Mouse (Mus musculus) layer of hippocampus, postnatal 36 days (tissue): ENCODE measurements around the gene Vmn2r104. TPM values are rescaled to one million over a fixed set of nuclear protein-coding genes. Genes with fewer than 3 reads are reported as not detected.

ENCODE experiments used
- DNase-seq, 2 experiments: peaks; one replicate each; pipeline ENCODE4 v3.0.0; 2022
- total RNA-seq, 2 experiments: library from RNA; stranded (reverse); gene quantifications; 2 replicates each; pipeline ENCODE4 v1.2.3; 2021

The Vmn2r104 gene
- total RNA-seq: not detected

DNA sequence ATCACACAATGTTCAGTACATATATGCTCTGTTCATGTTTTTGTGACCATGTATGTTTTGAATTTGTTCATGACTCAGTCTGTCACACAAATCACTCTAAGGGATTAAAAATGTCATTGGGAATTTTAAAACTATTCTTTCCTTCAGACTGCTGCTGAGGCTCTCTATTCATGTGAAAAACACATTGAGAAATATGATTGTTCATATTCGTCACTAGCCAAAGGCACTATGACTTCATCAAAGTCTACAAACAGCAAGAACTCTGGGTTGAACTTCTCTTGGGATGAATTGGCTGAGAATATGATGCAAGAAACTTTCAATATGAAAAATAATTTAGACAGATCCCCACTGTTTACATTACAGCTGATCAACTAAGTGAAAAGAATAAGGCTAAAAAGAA, at the start of gene Vmn2r104:
Vmn2r104 (minus strand) TSS at position 101 of the 400 bp plus-strand sequence.
- DNase-seq: no peak

DNA sequence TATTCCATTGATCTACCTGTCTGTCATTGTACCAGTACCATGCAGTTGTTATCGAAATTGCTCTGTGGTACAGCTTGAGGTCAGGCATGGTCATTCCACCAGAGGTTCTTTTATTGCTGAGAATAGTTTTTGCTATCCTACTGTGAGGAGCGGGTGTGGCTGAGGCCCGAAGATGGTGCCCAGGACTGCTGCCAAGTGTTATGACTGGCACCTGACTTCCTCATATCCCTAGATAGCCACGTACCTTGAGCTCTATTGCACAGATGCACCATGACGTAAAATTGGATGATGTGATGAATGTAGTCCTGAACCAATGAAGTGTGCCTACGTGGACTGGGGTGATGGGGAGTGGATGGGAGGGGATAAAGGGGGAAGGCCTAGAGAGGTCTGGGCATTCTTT, 26.0 kb upstream of the Vmn2r104 start:
- no peak for DNase-seq

DNA sequence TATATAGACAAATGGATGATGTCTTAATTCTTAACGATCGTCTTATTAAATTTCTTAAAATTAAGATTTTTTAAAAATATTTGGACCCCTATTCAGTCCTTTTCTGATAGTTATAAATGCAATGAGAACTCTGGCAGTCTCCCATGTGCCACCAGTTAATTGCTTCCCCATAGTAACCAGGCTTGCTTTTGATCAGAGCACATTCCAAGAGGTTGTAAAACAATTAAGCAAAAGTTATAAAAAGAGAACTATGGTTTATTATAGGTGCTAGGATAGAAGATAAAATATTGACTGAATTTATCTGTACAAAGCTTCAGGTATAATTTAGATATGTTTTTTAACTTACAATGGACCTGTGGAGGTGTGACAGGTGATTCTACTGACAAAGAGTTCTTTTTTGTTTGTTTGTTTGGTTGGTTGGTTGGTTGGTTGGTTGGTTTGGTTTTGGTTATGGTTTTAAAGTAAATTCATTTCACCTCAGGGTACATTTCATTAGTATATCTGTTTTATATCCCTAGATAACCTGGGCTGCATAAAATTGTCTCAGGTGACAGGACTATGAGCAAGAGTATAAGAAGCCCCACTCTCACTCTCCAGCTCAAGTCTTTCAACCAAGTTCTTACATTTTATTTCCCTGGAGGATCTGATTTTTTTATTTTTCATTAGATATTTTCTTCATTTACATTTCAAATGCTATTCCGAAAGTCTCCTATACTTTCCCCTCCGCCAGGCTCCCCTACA, 23.7 kb upstream of the Vmn2r104 start:
- no peak for DNase-seq

Other genes starting within 250 kb of the Vmn2r104 start
- gene Fpr-rs7, start 65.9 kb upstream of the Vmn2r104 start, total RNA-seq: not detected
- gene Fpr-rs6, start 134.8 kb upstream of the Vmn2r104 start, total RNA-seq: not detected
- gene Vmn2r105, start 186.7 kb upstream of the Vmn2r104 start, total RNA-seq: not detected
- not detected for gene Vmn2r106, start 237.2 kb upstream of the Vmn2r104 start, total RNA-seq